Mouse (Mus musculus) bone marrow macrophage, adult 2 months (primary cell): ENCODE measurements around the gene Ppp2r5d. TPM values are rescaled to one million over a fixed set of nuclear protein-coding genes. Genes with fewer than 3 reads are reported as not detected.

Experiments
- H3K27ac ChIP-seq: 2 replicates; pipeline ENCODE4 v1.5.1; 2012; ENCODE audit warnings: low read depth, low read length; ENCODE audit not compliant: insufficient read depth
- H3K4me1 ChIP-seq: 2 replicates; pipeline ENCODE4 v1.6.1; 2012; ENCODE audit warnings: low read length; ENCODE audit not compliant: control insufficient read depth, insufficient read depth
- H3K4me3 ChIP-seq: 2 replicates; pipeline ENCODE4 v1.5.1; 2012; ENCODE audit warnings: mild to moderate bottlenecking, low read length, moderate library complexity; ENCODE audit not compliant: insufficient read depth
- CTCF ChIP-seq: IDR thresholded peaks from 2 replicates; pipeline ENCODE4 v1.5.1; 2012; ENCODE audit warnings: low read depth, mild to moderate bottlenecking, low read length, moderate library complexity
- POLR2A ChIP-seq: IDR thresholded peaks from 2 replicates; pipeline ENCODE4 v1.6.1; 2012; ENCODE audit warnings: mild to moderate bottlenecking, low read depth, low read length, borderline replicate concordance
- polyA plus RNA-seq: library from polyadenylated mRNA; stranded (reverse); fragments of >200 nt; gene quantifications from 2 replicates; pipeline ENCODE4 v1.2.4, GENCODE M21; 2012; ENCODE audit not compliant: missing spikeins, insufficient read depth, insufficient read length

Gene Ppp2r5d
- polyA plus RNA-seq, 1 experiment = 38.2 TPM

DNA sequence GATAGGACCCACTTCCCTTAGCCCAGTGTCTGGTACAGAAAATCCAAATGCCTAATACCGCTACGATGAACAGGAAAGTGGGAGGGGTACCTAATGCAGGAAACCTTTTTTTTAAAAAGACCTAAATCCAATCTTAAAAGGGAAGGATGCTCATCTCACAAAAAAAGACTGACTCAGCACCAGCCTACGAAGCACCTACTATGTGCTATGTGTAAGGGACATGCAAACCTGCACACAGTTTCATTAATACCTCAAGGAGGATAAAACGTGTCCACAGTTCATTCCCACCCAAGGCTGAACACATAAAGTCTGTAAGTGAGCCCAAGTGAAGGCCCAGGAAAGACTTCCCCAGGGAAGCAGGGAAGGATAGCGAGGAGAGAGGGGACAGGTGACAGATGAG, 2.4 kb downstream of the Ppp2r5d start:
- no peak for TF ChIP-seq CTCF
- TF ChIP-seq POLR2A = no peak
- H3K4me3 ChIP-seq = no peak overlapping the region
- peaks cover 9% of the 10 kb centered on the region for H3K4me1 ChIP-seq
- H3K27ac ChIP-seq = no peak overlapping the region

DNA sequence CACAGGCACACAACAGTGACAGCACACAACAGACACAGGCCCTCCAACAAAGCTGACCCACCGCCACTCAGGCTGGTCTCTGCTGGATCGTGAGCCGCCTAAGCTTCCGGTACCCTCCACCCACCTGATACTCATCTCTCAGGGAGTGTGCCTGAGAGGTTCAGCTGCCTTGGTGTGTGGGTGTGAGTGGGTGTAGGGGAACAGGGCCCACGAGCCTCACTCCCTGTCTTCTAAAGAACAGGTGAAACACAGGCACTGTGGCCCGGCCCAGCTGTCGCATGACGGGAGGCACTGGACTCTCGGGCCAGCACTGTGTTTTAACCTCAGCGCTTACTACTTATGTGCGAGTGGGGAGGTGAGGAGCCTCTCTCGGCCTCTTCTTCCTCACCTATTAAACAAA, 2.8 kb downstream of the Ppp2r5d start:
- Histone ChIP-seq H3K4me3 (no peak overlapping the region), H3K4me1 (peaks cover 9% of the 10 kb centered on the region), H3K27ac (no peak overlapping the region)
- TF ChIP-seq POLR2A (no peak), CTCF (no peak)

DNA sequence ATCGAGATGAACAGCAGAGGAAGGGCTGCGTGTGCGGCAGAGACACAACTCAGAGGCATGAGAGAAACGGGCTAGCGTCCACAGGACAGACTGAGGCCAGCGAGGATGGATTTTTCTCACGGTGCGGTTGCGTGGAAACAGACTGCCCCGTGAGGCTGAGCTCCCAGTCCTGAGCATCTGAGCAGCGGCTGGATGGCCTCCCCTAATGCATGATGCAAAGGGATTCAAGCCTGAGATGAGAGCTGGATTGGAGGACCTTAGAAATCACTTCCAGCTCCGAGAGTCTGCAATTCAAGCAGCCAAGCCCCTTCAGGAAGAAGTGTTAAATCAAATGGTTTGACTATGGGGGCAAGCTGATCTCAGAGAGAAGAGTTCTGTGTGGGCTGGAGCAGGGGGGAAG, 3.4 kb downstream of the Ppp2r5d start:
- H3K4me3 ChIP-seq = no peak overlapping the region
- H3K4me1 ChIP-seq = peaks cover 9% of the 10 kb centered on the region
- TF ChIP-seq POLR2A (no peak), CTCF (no peak)

DNA sequence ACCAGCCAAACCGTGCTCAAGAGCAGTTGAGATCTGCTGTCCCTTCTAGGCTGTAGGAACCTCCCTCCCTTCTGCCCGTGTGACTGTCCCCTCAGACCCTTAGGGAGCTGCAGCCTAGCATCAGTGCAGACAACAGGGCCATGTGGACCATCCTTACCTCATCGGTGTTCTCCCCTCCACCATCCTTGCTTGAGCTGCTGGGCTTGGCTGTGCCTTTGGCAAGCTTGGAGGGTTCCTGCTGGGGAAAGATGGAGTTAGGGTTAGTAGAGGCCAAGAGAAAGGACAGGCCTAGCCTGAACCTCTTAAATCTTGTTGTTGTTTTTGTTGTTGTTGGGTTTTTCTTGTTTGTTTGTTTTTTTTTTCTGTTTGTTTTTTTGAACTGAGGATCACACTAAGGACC, 5.0 kb downstream of the Ppp2r5d start:
- TF ChIP-seq POLR2A (no peak), CTCF (no peak)
- H3K27ac ChIP-seq = no peak overlapping the region
- peaks cover 7% of the 10 kb centered on the region for H3K4me1 ChIP-seq
- no peak overlapping the region for H3K4me3 ChIP-seq

More for the DNA sequence above, 3.4 kb downstream of the Ppp2r5d start:
- H3K27ac ChIP-seq = no peak overlapping the region

DNA sequence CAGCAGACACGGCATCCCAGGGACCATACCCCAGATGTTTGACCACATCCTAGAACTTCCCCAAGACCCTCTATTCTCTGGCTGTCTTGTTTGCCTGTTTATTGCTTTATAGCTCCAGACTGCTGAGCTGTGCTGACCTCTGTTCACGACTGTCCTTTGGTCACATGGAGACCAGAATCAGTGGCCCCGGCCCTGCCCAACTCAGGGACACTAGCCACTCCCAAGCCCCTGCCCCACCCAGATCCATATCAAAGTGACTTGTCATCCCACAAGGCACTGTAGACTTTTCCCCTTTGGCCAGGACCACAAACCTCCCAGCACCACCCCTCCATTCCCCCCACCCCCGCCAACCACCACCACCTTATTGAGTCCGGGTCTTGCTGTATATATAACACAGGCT, 5.7 kb downstream of the Ppp2r5d start:
- H3K4me3 ChIP-seq = no peak overlapping the region
- H3K27ac ChIP-seq = no peak overlapping the region
- peaks cover 7% of the 10 kb centered on the region for H3K4me1 ChIP-seq
- TF ChIP-seq CTCF (no peak), POLR2A (no peak)

DNA sequence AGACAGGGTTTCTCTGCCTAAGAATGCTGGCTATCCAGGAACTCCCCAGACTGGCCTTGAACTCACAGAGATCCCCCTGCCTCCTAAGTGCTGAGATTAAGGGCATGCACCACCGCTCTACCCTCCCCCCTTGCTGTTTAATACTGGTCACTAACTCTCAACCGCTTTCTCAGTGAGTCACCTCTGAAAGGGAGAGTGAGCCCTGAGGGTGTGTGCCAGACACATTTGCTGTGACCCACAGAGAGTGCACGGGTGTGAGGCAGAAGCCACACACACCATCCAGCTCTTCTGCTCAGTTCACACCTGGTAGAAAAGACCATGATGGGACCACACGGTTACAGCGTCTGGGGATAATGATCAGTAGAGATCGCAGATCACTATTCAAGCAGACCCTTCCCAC, 6.4 kb downstream of the Ppp2r5d start:
- TF ChIP-seq CTCF (no peak), POLR2A (no peak)

DNA sequence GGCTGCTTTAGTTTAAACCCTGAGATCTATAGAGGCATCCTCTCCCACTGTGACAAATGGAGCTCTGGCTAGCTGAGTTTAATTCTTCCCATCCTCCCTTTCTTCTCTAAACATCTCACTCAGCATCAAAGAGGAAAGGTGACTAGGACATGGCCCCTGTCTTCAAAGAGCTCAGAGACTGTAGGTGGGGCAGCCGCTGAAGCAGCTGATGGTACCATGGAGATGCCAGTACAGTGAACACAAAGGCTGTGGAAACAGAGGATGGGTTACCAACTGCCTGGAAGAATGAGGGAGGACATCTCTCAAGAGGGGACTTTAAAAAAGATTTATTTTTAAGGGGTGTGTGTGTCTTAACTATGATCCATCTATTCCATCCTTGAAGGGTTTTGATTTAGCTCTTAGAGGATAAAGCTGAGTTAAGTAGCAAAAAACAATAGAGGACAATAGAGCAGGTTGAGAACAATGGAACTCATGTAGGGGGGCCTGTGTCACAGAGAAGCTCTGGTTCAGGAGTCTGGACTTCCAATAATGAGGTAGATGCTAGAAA, 10.3 kb downstream of the Ppp2r5d start:
- TF ChIP-seq POLR2A = no peak
- no peak for TF ChIP-seq CTCF
- Histone ChIP-seq H3K4me3 (no peak overlapping the region), H3K27ac (no peak overlapping the region), H3K4me1 (no peaks in the 10 kb centered on the region)

More for the DNA sequence above, 6.4 kb downstream of the Ppp2r5d start:
- H3K4me1 ChIP-seq = peaks cover 2% of the 10 kb centered on the region
- H3K4me3 ChIP-seq = no peak overlapping the region
- H3K27ac ChIP-seq = no peak overlapping the region

DNA sequence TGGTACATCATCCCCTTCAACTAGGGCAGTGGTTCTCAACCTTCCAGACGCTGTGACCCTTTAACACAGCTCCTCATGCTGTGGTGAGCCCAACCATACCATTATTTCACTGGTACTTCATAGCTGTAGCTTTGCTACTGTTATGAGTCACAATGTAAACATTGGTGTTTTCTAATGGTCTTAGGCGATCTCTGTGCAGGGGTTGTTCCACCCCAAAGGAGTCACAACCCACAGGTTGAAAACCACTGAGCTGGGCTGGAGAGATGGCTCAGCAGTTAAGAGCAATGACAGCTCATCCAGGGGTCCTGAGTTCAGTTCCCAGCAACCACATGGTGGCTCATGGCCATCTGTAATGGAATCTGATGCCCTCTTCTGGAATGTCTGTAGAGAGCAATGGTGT, 13.5 kb downstream of the Ppp2r5d start:
- H3K4me3 ChIP-seq = no peak overlapping the region
- H3K4me1 ChIP-seq = no peaks in the 10 kb centered on the region
- H3K27ac ChIP-seq = no peak overlapping the region
- no peak for TF ChIP-seq CTCF
- no peak for TF ChIP-seq POLR2A

DNA sequence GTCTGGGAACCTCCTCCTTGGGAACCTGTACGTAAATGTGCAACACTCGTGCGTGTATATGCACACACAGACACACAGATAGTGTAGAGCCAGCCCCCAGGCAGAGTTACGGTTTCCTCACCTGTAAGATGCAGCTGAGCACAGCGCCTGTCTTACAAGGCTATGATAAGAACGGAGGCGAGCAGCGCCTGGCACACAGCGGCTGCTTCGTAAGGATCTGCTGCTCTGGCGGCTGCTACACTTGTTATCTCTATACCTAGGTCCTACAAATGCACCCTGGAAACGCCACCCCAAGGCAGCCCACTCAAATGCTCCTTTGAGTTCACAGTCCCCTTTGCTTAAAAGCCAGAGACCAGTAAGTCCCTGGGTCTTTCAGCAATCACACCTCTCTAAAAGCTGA, 14.2 kb downstream of the Ppp2r5d start:
- no peak for TF ChIP-seq CTCF
- no peak for TF ChIP-seq POLR2A
- H3K4me3 ChIP-seq = no peak overlapping the region
- H3K27ac ChIP-seq = no peak overlapping the region
- no peaks in the 10 kb centered on the region for H3K4me1 ChIP-seq

DNA sequence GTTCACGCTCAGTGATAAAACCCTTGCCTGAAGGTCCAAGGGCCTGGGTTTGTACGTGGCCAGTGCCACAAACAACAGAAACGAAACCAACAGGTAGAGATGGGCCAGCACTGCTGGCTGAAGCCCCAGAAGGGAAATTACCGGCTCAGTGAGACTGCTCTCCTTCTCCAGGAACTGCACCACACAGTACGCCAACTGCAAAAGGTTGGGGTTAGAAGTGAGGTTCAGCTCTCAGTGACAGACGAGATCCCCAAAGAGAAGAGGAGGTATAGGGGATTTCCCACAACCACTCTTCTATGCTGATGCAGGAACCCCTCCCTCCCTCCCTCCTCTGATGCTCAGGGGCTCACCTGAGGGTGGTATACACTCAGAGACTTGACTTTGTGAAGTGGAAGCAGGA, 19.0 kb downstream of the Ppp2r5d start:
- TF ChIP-seq POLR2A (no peak), CTCF (no peak)
- Histone ChIP-seq H3K27ac (no peak overlapping the region), H3K4me1 (no peaks in the 10 kb centered on the region), H3K4me3 (no peak overlapping the region)

DNA sequence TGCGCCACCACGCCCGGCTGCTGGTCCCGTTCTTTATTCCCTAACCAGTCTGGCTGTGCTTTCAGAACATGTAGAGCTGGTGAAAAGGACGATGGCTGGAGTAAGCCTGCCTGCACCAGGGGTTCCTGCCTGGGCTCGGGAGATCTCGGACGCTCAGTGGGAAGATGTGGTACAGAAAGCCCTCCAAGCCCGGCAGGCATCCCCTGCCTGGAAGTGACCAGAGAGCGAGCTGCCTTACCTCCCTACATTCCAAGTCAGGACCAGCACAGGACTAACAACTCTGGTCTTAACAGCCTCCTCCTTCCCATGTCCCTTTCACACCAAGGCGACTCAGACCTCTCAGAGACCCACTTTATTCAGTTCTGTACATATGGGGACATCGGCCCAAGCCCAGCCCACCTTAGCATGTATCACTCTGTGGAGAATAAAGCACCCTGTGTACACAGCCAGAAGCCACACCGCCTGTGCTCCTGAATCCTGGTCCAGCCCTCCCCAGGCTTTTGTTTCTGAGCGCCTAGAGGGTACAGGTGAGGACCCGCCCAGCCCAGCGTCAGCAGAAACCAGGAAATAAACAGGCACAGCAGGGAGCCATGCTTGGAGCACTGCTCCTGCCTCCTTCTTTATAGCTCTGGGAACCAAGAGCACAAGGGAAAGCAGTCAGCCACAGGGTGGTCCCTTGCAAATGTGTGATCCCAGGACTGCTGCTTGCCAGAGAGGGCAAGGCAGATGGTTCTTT, 22.1 kb downstream of the Ppp2r5d start:
- Histone ChIP-seq H3K4me3 (no peak overlapping the region), H3K4me1 (peaks cover 8% of the 10 kb centered on the region), H3K27ac (no peak overlapping the region)
- no peak for TF ChIP-seq POLR2A
- TF ChIP-seq CTCF = no peak
